Mouse (Mus musculus): ENCODE measurements around the gene Kit. TPM values are rescaled to one million over a fixed set of nuclear protein-coding genes. Genes with fewer than 3 reads are reported as not detected.

Gene Kit
- polyA plus RNA-seq, 1 experiment from 2014 or later, result 51.3 TPM

- WGBS, result 60% methylated on average over 12 of the region's 12 CpGs
These were observed 60.7 kb downstream of the Kit start for GRCm38 (mm10) chr5:75635385-75635784.

GRCm38 (mm10) chr5:75640637-75641036, 65.9 kb downstream of the Kit start:
- Histone ChIP-seq H3K36me3 (ENCODE audit: control insufficient read depth, insufficient read depth, low read length) (peaks cover 8% of the 10 kb centered on the region; the same call in 1 of the 2 replicates), H3K9ac (replicated peaks; ENCODE audit: low read depth, low read length) (no peak overlapping the region), H3K4me1 (ENCODE audit: control insufficient read depth, insufficient read depth, low read length) (no peaks in the 10 kb centered on the region), H3K4me2 (ENCODE audit: low read depth, low read length) (no peak overlapping the region), H3K27ac (ENCODE audit: low read depth, low read length) (no peak overlapping the region), H3K27me3 (ENCODE audit: control insufficient read depth, insufficient read depth, low read length) (no peaks in the 10 kb centered on the region), H3K9me3 (ENCODE audit: control insufficient read depth, low read length) (no peaks in the 10 kb centered on the region), H3K4me3 (ENCODE audit: low read depth, low read length) (no peak overlapping the region)
- whole genome bisulfite sequencing, result 78% methylated on average over 11 of the region's 11 CpGs
- no peak for ATAC-seq (ENCODE audit: low read depth)

More at GRCm38 (mm10) chr5:75635385-75635784, 60.7 kb downstream of the Kit start:
- no peak overlapping the region for H3K4me2 ChIP-seq (ENCODE audit: low read depth, low read length)
- no peak overlapping the region for H3K27ac ChIP-seq (ENCODE audit: low read depth, low read length)
- no peak overlapping the region for H3K4me3 ChIP-seq (ENCODE audit: low read depth, low read length)
- H3K9me3 ChIP-seq (ENCODE audit: control insufficient read depth, low read length), result no peaks in the 10 kb centered on the region
- H3K4me1 ChIP-seq (ENCODE audit: control insufficient read depth, insufficient read depth, low read length), result no peaks in the 10 kb centered on the region
- no peak for ATAC-seq (ENCODE audit: low read depth)
- H3K9ac ChIP-seq (replicated peaks; ENCODE audit: low read depth, low read length), result no peak overlapping the region
- no peaks in the 10 kb centered on the region; the same call in 1 of the 2 replicates for H3K36me3 ChIP-seq (ENCODE audit: control insufficient read depth, insufficient read depth, low read length)
- H3K27me3 ChIP-seq (ENCODE audit: control insufficient read depth, insufficient read depth, low read length), result no peaks in the 10 kb centered on the region

GRCm38 (mm10) chr5:75647046-75647445, 72.3 kb downstream of the Kit start:
- H3K4me2 ChIP-seq (ENCODE audit: low read depth, low read length), result no peak overlapping the region
- 93% methylated on average over 5 of the region's 5 CpGs for WGBS
- no peaks in the 10 kb centered on the region for H3K9me3 ChIP-seq (ENCODE audit: control insufficient read depth, low read length)
- no peak for ATAC-seq (ENCODE audit: low read depth)
- no peak overlapping the region for H3K9ac ChIP-seq (replicated peaks; ENCODE audit: low read depth, low read length)
- no peak overlapping the region for H3K4me3 ChIP-seq (ENCODE audit: low read depth, low read length)
- H3K27ac ChIP-seq (ENCODE audit: low read depth, low read length), result no peak overlapping the region
- H3K27me3 ChIP-seq (ENCODE audit: control insufficient read depth, insufficient read depth, low read length), result no peaks in the 10 kb centered on the region
- peaks cover 3% of the 10 kb centered on the region; the same call in 1 of the 2 replicates for H3K36me3 ChIP-seq (ENCODE audit: control insufficient read depth, insufficient read depth, low read length)
- no peaks in the 10 kb centered on the region for H3K4me1 ChIP-seq (ENCODE audit: control insufficient read depth, insufficient read depth, low read length)

- no peak overlapping the region for H3K4me3 ChIP-seq (ENCODE audit: low read depth, low read length)
- no peak overlapping the region for H3K27ac ChIP-seq (ENCODE audit: low read depth, low read length)
- H3K9me3 ChIP-seq (ENCODE audit: control insufficient read depth, low read length), result no peaks in the 10 kb centered on the region
- ATAC-seq (ENCODE audit: low read depth), result no peak
- H3K4me2 ChIP-seq (ENCODE audit: low read depth, low read length), result no peak overlapping the region
- WGBS, result 62% methylated on average over 8 of the region's 8 CpGs
- no peaks in the 10 kb centered on the region for H3K27me3 ChIP-seq (ENCODE audit: control insufficient read depth, insufficient read depth, low read length)
- H3K36me3 ChIP-seq (ENCODE audit: control insufficient read depth, insufficient read depth, low read length), result peaks cover 12% of the 10 kb centered on the region
- H3K4me1 ChIP-seq (ENCODE audit: control insufficient read depth, insufficient read depth, low read length), result no peaks in the 10 kb centered on the region
- H3K9ac ChIP-seq (replicated peaks; ENCODE audit: low read depth, low read length), result no peak overlapping the region
These were observed 75.8 kb downstream of the Kit start for GRCm38 (mm10) chr5:75650566-75650965.

GRCm38 (mm10) chr5:75653431-75653830, 78.7 kb downstream of the Kit start:
- Histone ChIP-seq H3K4me3 (ENCODE audit: low read depth, low read length) (no peak overlapping the region), H3K27me3 (ENCODE audit: control insufficient read depth, insufficient read depth, low read length) (no peaks in the 10 kb centered on the region), H3K9ac (replicated peaks; ENCODE audit: low read depth, low read length) (no peak overlapping the region), H3K36me3 (ENCODE audit: control insufficient read depth, insufficient read depth, low read length) (peaks cover 11% of the 10 kb centered on the region), H3K9me3 (ENCODE audit: control insufficient read depth, low read length) (no peaks in the 10 kb centered on the region), H3K4me1 (ENCODE audit: control insufficient read depth, insufficient read depth, low read length) (no peaks in the 10 kb centered on the region), H3K4me2 (ENCODE audit: low read depth, low read length) (no peak overlapping the region), H3K27ac (ENCODE audit: low read depth, low read length) (no peak overlapping the region)
- ATAC-seq (ENCODE audit: low read depth), result no peak
- 85% methylated on average over 8 of the region's 8 CpGs for WGBS

GRCm38 (mm10) chr5:75658575-75658974, 83.9 kb downstream of the Kit start:
- Histone ChIP-seq H3K27me3 (ENCODE audit: control insufficient read depth, insufficient read depth, low read length) (no peaks in the 10 kb centered on the region), H3K4me3 (ENCODE audit: low read depth, low read length) (no peak overlapping the region), H3K27ac (ENCODE audit: low read depth, low read length) (no peak overlapping the region), H3K4me1 (ENCODE audit: control insufficient read depth, insufficient read depth, low read length) (no peaks in the 10 kb centered on the region), H3K9ac (replicated peaks; ENCODE audit: low read depth, low read length) (no peak overlapping the region), H3K9me3 (ENCODE audit: control insufficient read depth, low read length) (no peaks in the 10 kb centered on the region), H3K4me2 (ENCODE audit: low read depth, low read length) (no peak overlapping the region), H3K36me3 (ENCODE audit: control insufficient read depth, insufficient read depth, low read length) (peaks cover 10% of the 10 kb centered on the region; the same call in 1 of the 2 replicates)
- 94% methylated on average over 6 of the region's 6 CpGs for WGBS
- ATAC-seq (ENCODE audit: low read depth), result no peak

- WGBS, result 97% methylated on average over 27 of the region's 27 CpGs
- no peak overlapping the region for H3K4me2 ChIP-seq (ENCODE audit: low read depth, low read length)
- no peaks in the 10 kb centered on the region for H3K9me3 ChIP-seq (ENCODE audit: control insufficient read depth, low read length)
- no peak overlapping the region for H3K4me3 ChIP-seq (ENCODE audit: low read depth, low read length)
- H3K27me3 ChIP-seq (ENCODE audit: control insufficient read depth, insufficient read depth, low read length), result no peaks in the 10 kb centered on the region
- H3K36me3 ChIP-seq (ENCODE audit: control insufficient read depth, insufficient read depth, low read length), result no peaks in the 10 kb centered on the region
- H3K4me1 ChIP-seq (ENCODE audit: control insufficient read depth, insufficient read depth, low read length), result no peaks in the 10 kb centered on the region
- ATAC-seq (ENCODE audit: low read depth), result no peak
- H3K27ac ChIP-seq (ENCODE audit: low read depth, low read length), result no peak overlapping the region
- no peak overlapping the region for H3K9ac ChIP-seq (replicated peaks; ENCODE audit: low read depth, low read length)
These were observed 85.6 kb downstream of the Kit start for GRCm38 (mm10) chr5:75660342-75660741.

- no peak overlapping the region for H3K27ac ChIP-seq (ENCODE audit: low read depth, low read length)
- WGBS, result 30% methylated on average over 12 of the region's 12 CpGs
- no peaks in the 10 kb centered on the region for H3K9me3 ChIP-seq (ENCODE audit: control insufficient read depth, low read length)
- no peaks in the 10 kb centered on the region for H3K4me1 ChIP-seq (ENCODE audit: control insufficient read depth, insufficient read depth, low read length)
- no peak for ATAC-seq (ENCODE audit: low read depth)
- H3K4me3 ChIP-seq (ENCODE audit: low read depth, low read length), result no peak overlapping the region
- H3K27me3 ChIP-seq (ENCODE audit: control insufficient read depth, insufficient read depth, low read length), result no peaks in the 10 kb centered on the region
- H3K4me2 ChIP-seq (ENCODE audit: low read depth, low read length), result no peak overlapping the region
- no peak overlapping the region for H3K9ac ChIP-seq (replicated peaks; ENCODE audit: low read depth, low read length)
- H3K36me3 ChIP-seq (ENCODE audit: control insufficient read depth, insufficient read depth, low read length), result no peaks in the 10 kb centered on the region
These were observed 87.8 kb downstream of the Kit start for GRCm38 (mm10) chr5:75662466-75662865.

GRCm38 (mm10) chr5:75663768-75664167, 89.1 kb downstream of the Kit start:
- H3K9ac ChIP-seq (replicated peaks; ENCODE audit: low read depth, low read length), result no peak overlapping the region
- H3K9me3 ChIP-seq (ENCODE audit: control insufficient read depth, low read length), result no peaks in the 10 kb centered on the region
- no peaks in the 10 kb centered on the region for H3K36me3 ChIP-seq (ENCODE audit: control insufficient read depth, insufficient read depth, low read length)
- H3K4me3 ChIP-seq (ENCODE audit: low read depth, low read length), result no peak overlapping the region
- no peaks in the 10 kb centered on the region for H3K27me3 ChIP-seq (ENCODE audit: control insufficient read depth, insufficient read depth, low read length)
- WGBS, result 94% methylated on average over 2 of the region's 2 CpGs
- no peak overlapping the region for H3K4me2 ChIP-seq (ENCODE audit: low read depth, low read length)
- ATAC-seq (ENCODE audit: low read depth), result no peak
- H3K4me1 ChIP-seq (ENCODE audit: control insufficient read depth, insufficient read depth, low read length), result no peaks in the 10 kb centered on the region
- H3K27ac ChIP-seq (ENCODE audit: low read depth, low read length), result no peak overlapping the region
